Mouse (Mus musculus): Measurements from ENCODE around the gene Wnt7b. TPM values are rescaled to one million over a fixed set of nuclear protein-coding genes. Genes with fewer than 3 reads are reported as not detected.
A peak's percentile ranks its signal among the peaks of the same experiment; 100 is the strongest.

Wnt7b gene
- 38.0 and 43.1 TPM in 2 replicates for polyA plus RNA-seq (2014; fragmentation: Nextera tagmentation; extraction: Ambion mirVana)

DNA sequence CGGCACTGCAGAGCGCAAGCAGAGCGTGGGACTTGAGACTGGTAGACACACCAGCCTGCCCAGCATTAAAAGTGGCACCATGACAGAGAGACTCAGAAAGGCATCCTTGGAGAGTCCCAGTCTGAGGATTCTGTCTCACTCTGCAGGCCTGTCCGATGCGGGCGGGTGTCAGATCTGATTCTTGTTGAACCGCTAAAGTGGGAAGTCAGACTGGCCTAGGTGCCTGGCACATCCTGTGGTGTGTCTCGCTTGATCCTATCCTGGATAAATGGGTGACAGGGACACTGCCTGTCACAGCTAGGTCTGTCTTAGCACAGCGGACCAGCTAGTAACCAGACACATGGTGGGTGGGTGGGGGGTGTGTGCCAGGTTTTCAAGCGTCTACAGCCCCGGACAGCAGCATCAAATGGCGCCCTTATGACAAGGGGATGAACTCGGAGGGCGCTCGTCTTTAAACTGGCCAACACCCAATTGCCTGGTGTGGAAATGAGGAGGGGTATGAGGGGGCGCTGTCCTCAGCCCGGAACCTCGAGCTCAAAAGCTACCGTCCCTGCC is at the start of gene Wnt7b:
TSS of gene Wnt7b (minus strand) at position 118 of the 555 bp plus-strand sequence.
- Histone ChIP-seq H3K36me3 (ENCODE audit: control insufficient read depth, insufficient read depth, low read length) (no peaks in the 10 kb centered on the region), H3K27ac (replicated peaks; ENCODE audit: low read depth, low read length) (peak within 1 kb of the TSS; percentile 60), H3K4me1 (ENCODE audit: control insufficient read depth, insufficient read depth, low read length) (peaks cover 23% of the 10 kb centered on the region), H3K4me3 (replicated peaks; ENCODE audit: low read depth, low read length) (peak within 1 kb of the TSS; percentile 58), H3K9me3 (ENCODE audit: control insufficient read depth, low read length) (no peaks in the 10 kb centered on the region), H3K27me3 (ENCODE audit: control insufficient read depth, insufficient read depth, low read length) (peaks cover 55% of the 10 kb centered on the region), H3K4me2 (ENCODE audit: low read length) (peak within 1 kb of the TSS; percentile 98), H3K9ac (replicated peaks; ENCODE audit: low read length) (peak within 1 kb of the TSS; percentile 63)
- WGBS: under 1% methylated on average over 19 of the region's 19 CpGs
- ATAC-seq (ENCODE audit: low FRiP score, low TSS enrichment) (peak; percentile 1; the same call in 1 of the 2 replicates), DNase-seq (peak; percentile 38)

DNA sequence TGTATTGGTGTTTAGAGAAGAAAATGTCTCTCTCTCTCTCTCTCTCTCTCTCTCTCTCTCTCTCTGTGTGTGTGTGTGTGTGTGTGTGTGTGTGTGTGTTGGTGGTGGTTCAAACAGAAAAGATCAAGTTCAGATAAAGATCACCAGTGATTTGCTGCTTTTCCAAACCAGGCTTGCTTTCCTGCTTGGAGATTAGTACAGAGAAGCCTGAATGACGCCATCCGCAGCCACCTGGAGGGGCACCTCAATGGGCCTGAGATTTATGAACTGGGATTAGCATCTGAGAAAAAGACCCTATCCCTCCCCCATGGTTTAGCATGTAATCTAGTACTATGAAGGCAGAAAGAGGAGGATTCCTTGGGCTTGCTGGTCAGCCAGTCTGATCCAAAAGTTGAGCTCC is 49.3 kb upstream of the Wnt7b start:
- DNase-seq (no peak), ATAC-seq (ENCODE audit: low FRiP score, low TSS enrichment) (no peak)
- 24% methylated on average over 2 of the region's 2 CpGs for WGBS
- H3K4me3 ChIP-seq (replicated peaks; ENCODE audit: low read depth, low read length): no peak overlapping the region
- H3K9me3 ChIP-seq (ENCODE audit: control insufficient read depth, low read length): no peaks in the 10 kb centered on the region
- no peaks in the 10 kb centered on the region for H3K27me3 ChIP-seq (ENCODE audit: control insufficient read depth, insufficient read depth, low read length)
- H3K36me3 ChIP-seq (ENCODE audit: control insufficient read depth, insufficient read depth, low read length): no peaks in the 10 kb centered on the region
- no peak overlapping the region for H3K27ac ChIP-seq (replicated peaks; ENCODE audit: low read depth, low read length)
- H3K4me2 ChIP-seq (ENCODE audit: low read length): no peak overlapping the region
- no peaks in the 10 kb centered on the region for H3K4me1 ChIP-seq (ENCODE audit: control insufficient read depth, insufficient read depth, low read length)
- no peak overlapping the region for H3K9ac ChIP-seq (replicated peaks; ENCODE audit: low read length)

GRCm38 (mm10) chr15:85629924-85630545 is 47.8 kb upstream of the Wnt7b start:
- Histone ChIP-seq H3K4me1 (ENCODE audit: control insufficient read depth, insufficient read depth, low read length) (peaks cover 4% of the 10 kb centered on the region), H3K9ac (replicated peaks; ENCODE audit: low read length) (no peak overlapping the region), H3K36me3 (ENCODE audit: control insufficient read depth, insufficient read depth, low read length) (no peaks in the 10 kb centered on the region), H3K27ac (replicated peaks; ENCODE audit: low read depth, low read length) (0 out of 2 replicates have a peak overlapping the region, but pooled peaks have one; percentile 5), H3K9me3 (ENCODE audit: control insufficient read depth, low read length) (no peaks in the 10 kb centered on the region), H3K4me2 (ENCODE audit: low read length) (no peak overlapping the region), H3K4me3 (replicated peaks; ENCODE audit: low read depth, low read length) (no peak overlapping the region), H3K27me3 (ENCODE audit: control insufficient read depth, insufficient read depth, low read length) (0 out of 2 replicates have a peak, but pooled peaks cover 4% of the 10 kb centered on the region)
- 75% methylated on average over 7 of the region's 7 CpGs for WGBS
- DNase-seq: no peak
- no peak for ATAC-seq (ENCODE audit: low FRiP score, low TSS enrichment)

DNA sequence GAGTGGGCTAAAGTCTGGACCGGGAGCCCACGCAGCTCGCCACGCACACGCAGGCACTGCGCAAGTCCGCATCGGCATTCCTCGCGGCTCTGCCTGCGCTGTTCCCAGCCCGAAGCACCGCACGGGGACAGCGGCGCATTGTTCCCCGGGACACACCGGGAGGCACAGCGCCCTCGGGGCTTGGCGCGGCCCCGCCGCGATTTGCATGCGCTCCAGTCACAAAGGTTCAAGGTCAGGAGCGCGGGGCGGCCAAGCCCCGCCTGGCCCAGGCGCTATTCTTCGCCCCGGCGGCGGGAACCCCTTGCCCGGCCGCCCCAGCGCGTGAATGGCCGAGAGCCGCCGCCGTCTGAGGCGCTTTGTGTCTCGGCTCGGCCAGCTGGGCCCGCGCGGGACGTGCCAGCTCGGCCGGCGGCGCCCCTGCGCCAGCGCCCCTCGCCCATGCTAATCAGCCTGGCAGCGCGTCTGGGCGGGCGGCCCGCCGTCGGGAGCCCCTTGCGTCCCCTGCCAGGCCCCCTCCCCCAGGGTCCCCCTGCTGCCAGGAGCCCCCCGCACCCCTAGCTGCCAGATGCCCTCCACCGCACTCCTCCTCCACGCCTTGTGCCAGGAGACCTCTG is 43.5 kb upstream of the Wnt7b start:
- Histone ChIP-seq H3K9ac (replicated peaks; ENCODE audit: low read length) (peak overlapping the region; percentile 72), H3K36me3 (ENCODE audit: control insufficient read depth, insufficient read depth, low read length) (no peaks in the 10 kb centered on the region), H3K27me3 (ENCODE audit: control insufficient read depth, insufficient read depth, low read length) (peaks cover 17% of the 10 kb centered on the region), H3K4me3 (replicated peaks; ENCODE audit: low read depth, low read length) (peak overlapping the region; percentile 45), H3K27ac (replicated peaks; ENCODE audit: low read depth, low read length) (peak overlapping the region; percentile 82), H3K9me3 (ENCODE audit: control insufficient read depth, low read length) (no peaks in the 10 kb centered on the region), H3K4me1 (ENCODE audit: control insufficient read depth, insufficient read depth, low read length) (peaks cover 4% of the 10 kb centered on the region), H3K4me2 (ENCODE audit: low read length) (peak overlapping the region; percentile 78)
- DNase-seq (peak; percentile 87), ATAC-seq (ENCODE audit: low FRiP score, low TSS enrichment) (peak; percentile 87)
- under 1% methylated on average over 68 of the region's 68 CpGs for WGBS

DNA sequence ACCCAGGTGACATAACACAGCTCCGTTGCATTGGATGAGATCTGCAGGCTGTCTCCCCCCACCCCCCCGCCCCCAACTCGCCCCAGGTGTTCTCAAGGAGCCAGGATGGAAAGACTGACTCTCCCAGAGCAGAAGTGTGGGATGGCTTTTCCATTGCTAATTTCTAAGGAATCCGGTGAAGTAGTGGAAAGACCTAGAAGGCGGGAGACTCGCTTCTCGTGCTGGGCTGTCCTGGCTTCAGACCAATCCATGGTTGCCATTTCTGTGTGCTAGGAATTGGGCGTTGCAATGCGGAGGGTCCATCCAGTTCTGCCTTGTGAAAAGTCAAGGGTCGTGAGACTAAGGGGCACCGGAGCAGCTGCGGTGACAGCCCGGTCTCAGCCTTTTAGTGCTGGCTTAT is 39.9 kb upstream of the Wnt7b start:
- Histone ChIP-seq H3K9me3 (ENCODE audit: control insufficient read depth, low read length) (no peaks in the 10 kb centered on the region), H3K4me3 (replicated peaks; ENCODE audit: low read depth, low read length) (no peak overlapping the region), H3K27ac (replicated peaks; ENCODE audit: low read depth, low read length) (no peak overlapping the region), H3K4me1 (ENCODE audit: control insufficient read depth, insufficient read depth, low read length) (peaks cover 4% of the 10 kb centered on the region), H3K9ac (replicated peaks; ENCODE audit: low read length) (no peak overlapping the region), H3K27me3 (ENCODE audit: control insufficient read depth, insufficient read depth, low read length) (peaks cover 20% of the 10 kb centered on the region), H3K36me3 (ENCODE audit: control insufficient read depth, insufficient read depth, low read length) (no peaks in the 10 kb centered on the region), H3K4me2 (ENCODE audit: low read length) (no peak overlapping the region)
- 86% methylated on average over 13 of the region's 13 CpGs for WGBS
- DNase-seq (no peak), ATAC-seq (ENCODE audit: low FRiP score, low TSS enrichment) (no peak)

- peaks cover 17% of the 10 kb centered on the region; the same call in 1 of the 2 replicates for H3K4me1 ChIP-seq (ENCODE audit: control insufficient read depth, insufficient read depth, low read length)
- no peak overlapping the region for H3K4me2 ChIP-seq (ENCODE audit: low read length)
- H3K36me3 ChIP-seq (ENCODE audit: control insufficient read depth, insufficient read depth, low read length): no peaks in the 10 kb centered on the region
- 29% methylated on average over 21 of the region's 21 CpGs for WGBS
- H3K4me3 ChIP-seq (replicated peaks; ENCODE audit: low read depth, low read length): no peak overlapping the region
- no peak overlapping the region for H3K9ac ChIP-seq (replicated peaks; ENCODE audit: low read length)
- ATAC-seq (ENCODE audit: low FRiP score, low TSS enrichment): no peak
- H3K27ac ChIP-seq (replicated peaks; ENCODE audit: low read depth, low read length): no peak overlapping the region
- DNase-seq: no peak
- H3K9me3 ChIP-seq (ENCODE audit: control insufficient read depth, low read length): no peaks in the 10 kb centered on the region
- H3K27me3 ChIP-seq (ENCODE audit: control insufficient read depth, insufficient read depth, low read length): peaks cover 6% of the 10 kb centered on the region; the same call in 1 of the 2 replicates
Measured at GRCm38 (mm10) chr15:85615537-85616100, 33.3 kb upstream of the Wnt7b start.

GRCm38 (mm10) chr15:85615075-85615474 is 32.8 kb upstream of the Wnt7b start:
- Histone ChIP-seq H3K4me3 (replicated peaks; ENCODE audit: low read depth, low read length) (no peak overlapping the region), H3K4me2 (ENCODE audit: low read length) (no peak overlapping the region), H3K9me3 (ENCODE audit: control insufficient read depth, low read length) (no peaks in the 10 kb centered on the region), H3K27me3 (ENCODE audit: control insufficient read depth, insufficient read depth, low read length) (peaks cover 6% of the 10 kb centered on the region; the same call in 1 of the 2 replicates), H3K9ac (replicated peaks; ENCODE audit: low read length) (no peak overlapping the region), H3K4me1 (ENCODE audit: control insufficient read depth, insufficient read depth, low read length) (peaks cover 17% of the 10 kb centered on the region; the same call in 1 of the 2 replicates), H3K27ac (replicated peaks; ENCODE audit: low read depth, low read length) (no peak overlapping the region), H3K36me3 (ENCODE audit: control insufficient read depth, insufficient read depth, low read length) (no peaks in the 10 kb centered on the region)
- ATAC-seq (ENCODE audit: low FRiP score, low TSS enrichment) (no peak), DNase-seq (no peak)
- WGBS: 37% methylated on average over 22 of the region's 22 CpGs

DNA sequence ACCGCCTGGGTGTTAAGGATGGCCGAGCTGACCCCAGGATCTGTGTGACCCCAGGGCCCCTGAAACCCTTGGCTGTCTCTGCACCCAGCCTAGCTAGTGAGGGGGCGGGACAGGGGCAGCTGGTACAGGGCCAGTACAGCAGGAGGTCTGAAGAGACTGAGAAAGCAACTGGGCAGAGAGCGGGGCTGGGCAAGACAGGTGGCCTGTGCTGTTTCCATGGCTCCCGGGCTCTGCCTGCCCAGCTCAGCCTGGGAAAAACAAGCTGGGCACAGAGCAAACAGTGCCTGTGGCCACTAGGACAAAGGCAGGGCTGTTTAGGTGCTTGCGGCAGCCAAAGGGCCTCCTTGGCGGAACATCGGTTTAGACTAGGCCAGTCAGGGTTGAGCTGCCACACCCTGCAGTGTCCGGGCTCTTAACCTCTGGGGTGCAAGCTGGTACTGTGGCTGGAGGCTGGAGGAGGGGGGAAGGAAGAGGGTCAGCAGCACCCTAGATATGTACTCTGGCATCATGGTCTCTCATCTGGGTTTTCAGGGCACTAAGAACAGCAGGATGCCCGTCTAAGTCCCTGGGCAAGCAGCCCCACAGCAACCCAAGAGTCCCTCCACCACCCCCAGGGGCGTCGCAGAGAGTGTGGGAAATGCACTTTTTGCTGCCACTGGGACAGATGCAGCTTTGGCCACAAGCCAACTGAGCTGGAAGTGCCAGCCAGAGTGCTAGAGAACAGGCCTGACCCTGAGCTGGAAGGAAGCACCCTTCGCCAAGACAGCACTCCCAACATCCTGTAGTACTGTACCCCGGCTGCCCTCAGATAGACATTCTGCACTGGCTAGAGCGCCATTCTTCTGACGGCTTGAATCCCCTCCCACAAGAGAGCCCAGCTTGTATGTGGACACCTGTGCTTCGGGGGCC is 31.3 kb upstream of the Wnt7b start:
- 61% methylated on average over 17 of the region's 17 CpGs for WGBS
- H3K9ac ChIP-seq (replicated peaks; ENCODE audit: low read length): no peak overlapping the region
- no peak overlapping the region for H3K4me3 ChIP-seq (replicated peaks; ENCODE audit: low read depth, low read length)
- H3K9me3 ChIP-seq (ENCODE audit: control insufficient read depth, low read length): no peaks in the 10 kb centered on the region
- H3K27ac ChIP-seq (replicated peaks; ENCODE audit: low read depth, low read length): peak overlapping the region; percentile 78
- peak; percentile 74 for ATAC-seq (ENCODE audit: low FRiP score, low TSS enrichment)
- H3K4me1 ChIP-seq (ENCODE audit: control insufficient read depth, insufficient read depth, low read length): peaks cover 17% of the 10 kb centered on the region; the same call in 1 of the 2 replicates
- DNase-seq: peak; percentile 70
- no peak overlapping the region for H3K4me2 ChIP-seq (ENCODE audit: low read length)
- no peaks in the 10 kb centered on the region for H3K36me3 ChIP-seq (ENCODE audit: control insufficient read depth, insufficient read depth, low read length)
- peaks cover 6% of the 10 kb centered on the region; the same call in 1 of the 2 replicates for H3K27me3 ChIP-seq (ENCODE audit: control insufficient read depth, insufficient read depth, low read length)
